17 mouse cellular contexts compared by ENCODE assay signal in genomic region chr1:119518786-119519185, GRCm38 (mm10). TPM values are rescaled to one million over a fixed set of nuclear protein-coding genes. Genes with fewer than 3 reads are reported as not detected.
DNase-seq lines count a peak whose midpoint lies in the region; ATAC-seq and TF ChIP-seq lines count a peak whose summit lies in the region.
"Had no signal": no experiment of that assay in that cellular context is flagged by ENCODE, and none has a peak within 500 bp of the region (broad histone marks: within the 10 kb centered on the region; RNA-seq: fewer than 3 reads in every experiment).

No protein-coding gene starts in this region.

- no peak for ATAC-seq in liver, embryonic 11.5 days (replicated peaks; ENCODE audit: low FRiP score)
- ATAC-seq: activated CD4-positive, CD25-positive, alpha-beta regulatory T cell, adult 4 months; CD4-positive, CD25-positive, alpha-beta regulatory T cell, adult 4 months; Patski had no signal

- H3K79me2 ChIP-seq in liver, adult 2 months (ENCODE audit: control insufficient read depth, insufficient read depth, low read length), result no peaks in the 10 kb centered on the region

- H3K4me1 ChIP-seq in kidney, adult 2 months (ENCODE audit: control insufficient read depth, insufficient read depth, low read length), result peaks cover 29% of the 10 kb centered on the region; the same call in 1 of the 2 replicates
- peaks cover 17% of the 10 kb centered on the region for H3K4me1 ChIP-seq in liver, adult 2 months (ENCODE audit: control insufficient read depth, insufficient read depth, low read length)
- no peaks in the 10 kb centered on the region for H3K4me1 ChIP-seq in liver, embryonic 11.5 days (replicated peaks; ENCODE audit: control insufficient read depth, insufficient read depth, low read length)

- H3K9me3 ChIP-seq in liver, embryonic 11.5 days (ENCODE audit: control insufficient read depth, low read length), result no peaks in the 10 kb centered on the region

- no peak overlapping the region for H3K4me2 ChIP-seq in liver, embryonic 11.5 days

- no peak overlapping the region for H3K4me3 ChIP-seq in kidney, adult 2 months (ENCODE audit: insufficient read depth, low read depth, low read length)
- no peak overlapping the region for H3K4me3 ChIP-seq in liver, adult 2 months (ENCODE audit: insufficient read depth, low read depth, low read length)
- H3K4me3 ChIP-seq in liver, embryonic 11.5 days (ENCODE audit: low read depth, low read length), result no peak overlapping the region

- no peaks in the 10 kb centered on the region for H3K27me3 ChIP-seq in kidney, adult 2 months (replicated peaks; ENCODE audit: control insufficient read depth, insufficient read depth, low read length)
- H3K27me3 ChIP-seq in liver, adult 2 months (ENCODE audit: control insufficient read depth, insufficient read depth, low read length), result no peaks in the 10 kb centered on the region
- H3K27me3 ChIP-seq in liver, embryonic 11.5 days (replicated peaks; ENCODE audit: control insufficient read depth, insufficient read depth, low read length), result no peaks in the 10 kb centered on the region
- H3K27me3 ChIP-seq: CH12.LX, Patski had no signal

- peak; percentile 67 for DNase-seq in kidney, adult 2 months
- no peak for DNase-seq in kidney, adult 18-20 months
- DNase-seq in liver, adult 2 months (ENCODE audit: extremely low read depth, low read depth, low spot score), result peak; percentile 92
- no peak for DNase-seq in liver, embryonic 11.5 days (ENCODE audit: low spot score)
- DNase-seq: adrenal gland, adult 2 months; adrenal gland, adult 8-10 months; adrenal gland, postnatal 10 days; adrenal gland, postnatal 25 days; adrenal gland, postnatal 36 days; B cell, adult 2 months; cerebellum, adult 11 months; cerebellum, adult 11-12 months; cerebellum, adult 18-20 months had no signal

- TF ChIP-seq CTCF in kidney, adult 2 months (conservative IDR thresholded peaks at IDR 0.05; ENCODE audit: insufficient read depth, insufficient read length, low read depth, low read length), result no peak
- no peak for TF ChIP-seq CTCF in liver, adult 2 months (IDR thresholded peaks at IDR 0.05; ENCODE audit: low read depth, low read length)

- H3K27ac ChIP-seq in kidney, adult 2 months (ENCODE audit: insufficient read depth, low read depth, low read length), result 0 out of 2 replicates have a peak overlapping the region, but pooled peaks have one; percentile 12
- H3K27ac ChIP-seq in liver, adult 2 months (replicated peaks; ENCODE audit: insufficient read depth, low read depth, low read length), result peak overlapping the region; percentile 70
- H3K27ac ChIP-seq in liver, embryonic 11.5 days (ENCODE audit: low read depth, low read length), result no peak overlapping the region

- no peak for TF ChIP-seq POLR2A in kidney, adult 2 months (IDR thresholded peaks at IDR 0.05; ENCODE audit: low read depth, low read length)
- TF ChIP-seq POLR2A in liver, adult 2 months (IDR thresholded peaks at IDR 0.05; ENCODE audit: extremely low read depth, insufficient read depth, low read length), result no peak

- no peaks in the 10 kb centered on the region for H3K36me3 ChIP-seq in kidney, adult 2 months (ENCODE audit: control insufficient read depth, insufficient read depth, low read length)
- H3K36me3 ChIP-seq in liver, adult 2 months (ENCODE audit: control insufficient read depth, insufficient read depth, low read length), result no peaks in the 10 kb centered on the region
- no peaks in the 10 kb centered on the region for H3K36me3 ChIP-seq in liver, embryonic 11.5 days (ENCODE audit: control insufficient read depth, insufficient read depth, low read length)

- no peak overlapping the region for H3K9ac ChIP-seq in liver, adult 2 months (ENCODE audit: low read depth, low read length)
- H3K9ac ChIP-seq in liver, embryonic 11.5 days (ENCODE audit: low read depth, low read length), result no peak overlapping the region

RNA-seq across cellular contexts. Expression of gene Tmem185b, which starts 7.2 kb away (rescaled TPM):
- polyA plus RNA-seq in kidney, adult 2 months (2012; rRNA removed), result 27.1 and 37.2 TPM in 2 replicates
- 6.6 and 7.4 TPM in 2 replicates for total RNA-seq in liver, adult 2 months (2014; rRNA removed)
- 12.6 and 14.2 TPM in 2 replicates for polyA plus RNA-seq in liver, adult 2 months (2012; rRNA removed)
- 17.6 and 21.7 TPM in 2 replicates for polyA plus RNA-seq in liver, embryonic 11.5 days (2014; fragmentation: Nextera tagmentation; extraction: Ambion mirVana)

RNA-seq across cellular contexts. Expression of gene Ralb, which starts 14.2 kb away (rescaled TPM):
- 49.8 and 54.6 TPM in 2 replicates for polyA plus RNA-seq in kidney, adult 2 months (2012; rRNA removed)
- 12.8 and 14.8 TPM in 2 replicates for total RNA-seq in liver, adult 2 months (2014; rRNA removed)
- 9.0 and 9.3 TPM in 2 replicates for polyA plus RNA-seq in liver, adult 2 months (2012; rRNA removed)
- polyA plus RNA-seq in liver, embryonic 11.5 days (2014; fragmentation: Nextera tagmentation; extraction: Ambion mirVana), result 92.1 and 96.8 TPM in 2 replicates

Comparison
In these comparisons a context has a peak if more than half of its experiments do, and no peak if none do; other contexts are left out.
1. DNase-seq: peak in kidney, adult 2 months (single experiment) and liver, adult 2 months (single experiment); none in kidney, adult 18-20 months (single experiment) and liver, embryonic 11.5 days (single experiment).